Mouse (Mus musculus): ENCODE measurements at regions not wholly inside any gene's neighbourhood (a gene's known extent, or its start where the extent isn't known, plus 50 kb on each side); places are given as distances from the start of the nearest gene placed in this dataset.
"Not testable (repeated sequence)": the region's sequence is repeated elsewhere in the genome, so short reads cannot be mapped to it uniquely, and the experiment has no call there.

GRCm38 (mm10) chr15:93189266-93189855, 85.6 kb downstream of the Gxylt1 start:
- no peak for DNase-seq (ENCODE audit: low read depth, low spot score)

- no peak for DNase-seq (ENCODE audit: low read depth, low spot score)
Measured at GRCm38 (mm10) chr15:93176221-93176620, 98.8 kb downstream of the Gxylt1 start.

- no peak for DNase-seq (ENCODE audit: low read depth, low spot score)
Measured at GRCm38 (mm10) chr15:93168784-93169183, 106.2 kb downstream of the Gxylt1 start.

- peak; percentile 5 for DNase-seq (ENCODE audit: low read depth, low spot score)
Measured at GRCm38 (mm10) chr15:93167451-93167850, 107.5 kb downstream of the Gxylt1 start.

GRCm38 (mm10) chr15:93161924-93162910, 112.8 kb downstream of the Gxylt1 start:
- peak; percentile 21 for DNase-seq (ENCODE audit: low read depth, low spot score)

- DNase-seq (ENCODE audit: low read depth, low spot score) = no peak
Measured at GRCm38 (mm10) chr15:93161329-93161728, 113.7 kb downstream of the Gxylt1 start.

GRCm38 (mm10) chr15:93155756-93156155, 119.2 kb downstream of the Gxylt1 start:
- DNase-seq (ENCODE audit: low read depth, low spot score) = peak; percentile 24

- DNase-seq (ENCODE audit: low read depth, low spot score) = peak; percentile 37
Measured at GRCm38 (mm10) chr15:93154022-93154421, 121.0 kb downstream of the Gxylt1 start.

- DNase-seq (ENCODE audit: low read depth, low spot score) = no peak
Measured at GRCm38 (mm10) chr15:93144899-93145298, 130.1 kb downstream of the Gxylt1 start.

GRCm38 (mm10) chr15:93144264-93144663, 130.7 kb downstream of the Gxylt1 start:
- no peak for DNase-seq (ENCODE audit: low read depth, low spot score)

GRCm38 (mm10) chr15:93133379-93133778, 141.6 kb downstream of the Gxylt1 start:
- DNase-seq (ENCODE audit: low read depth, low spot score) = peak; percentile 72

- DNase-seq (ENCODE audit: low read depth, low spot score) = no peak
Measured at GRCm38 (mm10) chr15:93131056-93131455, 143.9 kb downstream of the Gxylt1 start.

GRCm38 (mm10) chr15:93125261-93125660, 149.7 kb downstream of the Gxylt1 start:
- DNase-seq (ENCODE audit: low read depth, low spot score) = no peak

GRCm38 (mm10) chr15:93121156-93121555, 153.8 kb downstream of the Gxylt1 start:
- DNase-seq (ENCODE audit: low read depth, low spot score) = no peak

- DNase-seq (ENCODE audit: low read depth, low spot score) = not testable (repeated sequence)
Measured at GRCm38 (mm10) chr15:93117806-93118205, 157.2 kb downstream of the Gxylt1 start.

- DNase-seq (ENCODE audit: low read depth, low spot score) = peak; percentile 54
Measured at GRCm38 (mm10) chr15:93115674-93116102, 159.3 kb downstream of the Gxylt1 start.

- DNase-seq (ENCODE audit: low read depth, low spot score) = no peak
Measured at GRCm38 (mm10) chr15:93104936-93105335, 170.0 kb downstream of the Gxylt1 start.

- DNase-seq (ENCODE audit: low read depth, low spot score) = no peak
Measured at GRCm38 (mm10) chr15:93103426-93103825, 171.6 kb downstream of the Gxylt1 start.

- DNase-seq (ENCODE audit: low read depth, low spot score) = peak; percentile 49
Measured at GRCm38 (mm10) chr15:93101881-93102280, 173.1 kb downstream of the Gxylt1 start.

GRCm38 (mm10) chr15:93100837-93101236, 174.1 kb downstream of the Gxylt1 start:
- no peak for DNase-seq (ENCODE audit: low read depth, low spot score)

- DNase-seq (ENCODE audit: low read depth, low spot score) = no peak
Measured at GRCm38 (mm10) chr15:93099840-93100239, 175.1 kb downstream of the Gxylt1 start.

- DNase-seq (ENCODE audit: low read depth, low spot score) = no peak
Measured at GRCm38 (mm10) chr15:93096335-93096734, 178.6 kb downstream of the Gxylt1 start.

GRCm38 (mm10) chr15:93095224-93095623, 179.8 kb downstream of the Gxylt1 start:
- no peak for DNase-seq (ENCODE audit: low read depth, low spot score)
